Mouse (Mus musculus) kidney, postnatal 0 days (tissue): ENCODE measurements at regions not wholly inside any gene's neighbourhood (a gene's known extent, or its start where the extent isn't known, plus 50 kb on each side); places are given as distances from the start of the nearest gene placed in this dataset.

Source experiments
- ATAC-seq: fragments of 200-750 bp; cut with Nextera tagmentation; replicated peaks from 2 replicates; pipeline ENCODE4 v1.8.0; 2017; ENCODE audit warnings: low read depth, moderate number of reproducible peaks, moderate TSS enrichment, moderate library complexity; ENCODE audit not compliant: low FRiP score
- DNase-seq: peaks from one replicate; pipeline ENCODE4 v3.0.0-alpha.2; 2016; ENCODE audit warnings: low spot score
- H3K27ac ChIP-seq: fragments of 300-500 bp; sonication (generic); 2 replicates; pipeline ENCODE4 v1.5.1; 2014; ENCODE audit warnings: mild to moderate bottlenecking
- H3K27me3 ChIP-seq: fragments of 300-500 bp; sonication (generic); 2 replicates; pipeline ENCODE4 v1.6.1; 2014; ENCODE audit warnings: low read length, mixed read lengths; ENCODE audit not compliant: insufficient read depth
- H3K36me3 ChIP-seq: fragments of 300-500 bp; sonication (generic); 2 replicates; pipeline ENCODE4 v1.6.1; 2014; ENCODE audit warnings: low read length, mixed read lengths; ENCODE audit not compliant: insufficient read depth
- H3K4me1 ChIP-seq: fragments of 300-500 bp; sonication (generic); replicated peaks from 2 replicates; pipeline ENCODE4 v1.6.1; 2014; ENCODE audit warnings: antibody characterized with exemption, low read length, mixed read lengths; ENCODE audit not compliant: insufficient read depth
- H3K4me2 ChIP-seq: fragments of 300-500 bp; sonication (generic); 2 replicates; pipeline ENCODE4 v1.6.1; 2014; ENCODE audit warnings: mild to moderate bottlenecking, low read length, moderate library complexity, mixed read lengths
- H3K4me3 ChIP-seq: fragments of 300-500 bp; sonication (generic); replicated peaks from 2 replicates; pipeline ENCODE4 v1.5.1; 2014; ENCODE audit warnings: low read depth, low read length
- H3K9ac ChIP-seq: fragments of 300-500 bp; sonication (generic); 2 replicates; pipeline ENCODE4 v1.6.1; 2014; ENCODE audit warnings: low read depth, low read length
- H3K9me3 ChIP-seq: fragments of 300-500 bp; sonication (generic); replicated peaks from 2 replicates; pipeline ENCODE4 v1.6.1; 2016; ENCODE audit warnings: low read length, inconsistent platforms, mixed read lengths
- CTCF ChIP-seq: IDR thresholded peaks from 2 replicates; pipeline ENCODE4 v1.5.1; 2016; ENCODE audit warnings: antibody characterized with exemption, low read depth, mild to moderate bottlenecking, moderate library complexity
- WGBS: fragments of 180-500 bp; shearing (Covaris S2); extraction: QIAGEN DNeasy Blood & Tissue Kit; methylation state at CpG from one replicate; pipeline ENCODE4 v1.1.7; 2014; 5-methylcytosine and 5-hydroxymethylcytosine counted together

- H3K9me3 ChIP-seq, result no peaks in the 10 kb centered on the region
- TF ChIP-seq CTCF, result no peak
- no peak overlapping the region for H3K27ac ChIP-seq
- no peaks in the 10 kb centered on the region for H3K36me3 ChIP-seq
- H3K4me2 ChIP-seq, result no peak overlapping the region
- DNase-seq (no peak), ATAC-seq (no peak)
- no peaks in the 10 kb centered on the region for H3K4me1 ChIP-seq
- no peaks in the 10 kb centered on the region for H3K27me3 ChIP-seq
- 90% methylated on average over 5 of the region's 5 CpGs for WGBS
- no peak overlapping the region for H3K4me3 ChIP-seq
- no peak overlapping the region for H3K9ac ChIP-seq
These were observed 73.6 kb upstream of the Parp11 start for GRCm38 (mm10) chr6:127373052-127373451.

GRCm38 (mm10) chr6:127373797-127374463 lies 72.7 kb upstream of the Parp11 start:
- no peak overlapping the region for H3K9ac ChIP-seq
- no peaks in the 10 kb centered on the region for H3K36me3 ChIP-seq
- no peaks in the 10 kb centered on the region for H3K27me3 ChIP-seq
- H3K27ac ChIP-seq, result no peak overlapping the region
- peak; percentile 31; the same call in 1 of the 2 replicates for TF ChIP-seq CTCF
- no peaks in the 10 kb centered on the region for H3K9me3 ChIP-seq
- DNase-seq (no peak), ATAC-seq (no peak)
- no peak overlapping the region for H3K4me3 ChIP-seq
- H3K4me2 ChIP-seq, result no peak overlapping the region
- no peaks in the 10 kb centered on the region for H3K4me1 ChIP-seq
- WGBS, result 79% methylated on average over 13 of the region's 13 CpGs

GRCm38 (mm10) chr6:127374464-127375143 lies 72.0 kb upstream of the Parp11 start:
- 21% methylated on average over 12 of the region's 12 CpGs for WGBS
- no peak for TF ChIP-seq CTCF
- peak; percentile 61 for DNase-seq

DNA sequence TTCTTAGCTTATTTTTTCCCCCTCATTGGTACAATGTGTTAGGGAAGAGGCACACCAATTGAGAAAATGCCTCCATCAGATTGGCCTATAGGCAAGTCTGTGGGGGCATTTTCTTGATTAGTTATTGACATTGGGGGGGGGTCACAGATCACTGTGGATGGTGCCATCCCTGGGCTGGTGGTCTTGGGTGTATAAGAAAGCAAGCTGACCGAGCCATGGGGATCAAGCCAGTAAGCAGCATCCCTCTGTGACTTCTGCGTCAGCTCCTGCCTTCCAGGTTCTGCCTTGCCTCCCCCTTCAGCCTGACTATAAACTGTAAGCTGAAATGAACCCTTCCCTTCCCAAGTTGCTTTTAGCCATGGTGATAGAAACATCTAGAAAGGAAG lies 71.5 kb upstream of the Parp11 start:
- Histone ChIP-seq H3K27me3 (no peaks in the 10 kb centered on the region), H3K4me1 (no peaks in the 10 kb centered on the region), H3K4me3 (no peak overlapping the region), H3K9ac (no peak overlapping the region), H3K36me3 (no peaks in the 10 kb centered on the region), H3K27ac (no peak overlapping the region), H3K4me2 (no peak overlapping the region), H3K9me3 (no peaks in the 10 kb centered on the region)
- TF ChIP-seq CTCF, result no peak
- DNase-seq (no peak), ATAC-seq (no peak)
- WGBS, result 92% methylated on average over 2 of the region's 2 CpGs

More at GRCm38 (mm10) chr6:127374464-127375143, 72.0 kb upstream of the Parp11 start:
- no peak; the same call in 1 of the 2 replicates for ATAC-seq
- Histone ChIP-seq H3K4me2 (no peak overlapping the region), H3K9me3 (no peaks in the 10 kb centered on the region), H3K4me1 (no peaks in the 10 kb centered on the region), H3K27me3 (no peaks in the 10 kb centered on the region), H3K9ac (no peak overlapping the region), H3K36me3 (no peaks in the 10 kb centered on the region), H3K27ac (no peak overlapping the region), H3K4me3 (no peak overlapping the region)

- ATAC-seq (no peak), DNase-seq (no peak)
- H3K9ac ChIP-seq, result no peak overlapping the region
- H3K4me1 ChIP-seq, result no peaks in the 10 kb centered on the region
- no peaks in the 10 kb centered on the region for H3K27me3 ChIP-seq
- no peak overlapping the region for H3K27ac ChIP-seq
- H3K4me2 ChIP-seq, result no peak overlapping the region
- no peak for TF ChIP-seq CTCF
- no peaks in the 10 kb centered on the region for H3K9me3 ChIP-seq
- H3K4me3 ChIP-seq, result no peak overlapping the region
- H3K36me3 ChIP-seq, result no peaks in the 10 kb centered on the region
- 74% methylated on average over 8 of the region's 8 CpGs for WGBS
These were observed 70.9 kb upstream of the Parp11 start for GRCm38 (mm10) chr6:127375711-127376199.

DNA sequence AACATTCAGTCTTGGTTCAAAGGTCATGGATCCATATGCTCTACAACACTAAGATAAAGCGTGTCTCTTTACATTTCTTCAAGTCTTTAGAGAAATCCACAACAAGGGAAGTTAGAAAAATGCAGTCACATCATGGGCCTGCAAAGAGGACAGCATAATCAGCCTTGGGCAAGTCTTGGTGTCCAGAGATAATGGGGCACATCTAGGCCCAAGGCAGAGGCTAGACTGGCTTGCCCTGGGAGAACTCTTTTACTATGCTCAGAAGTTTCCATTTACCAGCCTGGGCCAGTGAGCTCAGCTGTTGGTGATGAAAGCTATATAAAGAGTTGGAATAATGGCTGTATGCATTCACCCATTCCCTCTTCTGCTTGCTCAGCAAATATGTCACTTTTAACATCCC lies 67.9 kb upstream of the Parp11 start:
- TF ChIP-seq CTCF, result no peak
- H3K4me3 ChIP-seq, result no peak overlapping the region
- 92% methylated on average over 1 of the region's 1 CpGs for WGBS
- H3K4me1 ChIP-seq, result no peaks in the 10 kb centered on the region
- no peaks in the 10 kb centered on the region for H3K27me3 ChIP-seq
- no peaks in the 10 kb centered on the region for H3K36me3 ChIP-seq
- ATAC-seq (no peak), DNase-seq (no peak)
- H3K27ac ChIP-seq, result no peak overlapping the region
- no peak overlapping the region for H3K9ac ChIP-seq
- H3K4me2 ChIP-seq, result no peak overlapping the region
- H3K9me3 ChIP-seq, result no peaks in the 10 kb centered on the region
